Comparison of ENCODE assay signal across 8 mouse cellular contexts in genomic region chr7:113295077-113295890, GRCm38 (mm10).
DNase-seq lines count a peak whose midpoint lies in the region; ATAC-seq and TF ChIP-seq lines count a peak whose summit lies in the region.

No protein-coding gene starts in this region.

- no peak overlapping the region for H3K9ac ChIP-seq in forebrain, postnatal 0 days

- peak; percentile 53; the same call in 1 of the 2 replicates for ATAC-seq in forebrain, postnatal 0 days

- H3K27me3 ChIP-seq in forebrain, postnatal 0 days (ENCODE audit: insufficient read depth, low read length), result no peaks in the 10 kb centered on the region
- H3K27me3 ChIP-seq in midbrain, embryonic 10.5 days (ENCODE audit: low read depth, poor library complexity, severe bottlenecking), result no peaks in the 10 kb centered on the region

- H3K4me1 ChIP-seq in forebrain, postnatal 0 days (ENCODE audit: insufficient read depth), result no peaks in the 10 kb centered on the region
- peaks cover 30% of the 10 kb centered on the region for H3K4me1 ChIP-seq in midbrain, embryonic 10.5 days

- no peak overlapping the region for H3K4me2 ChIP-seq in forebrain, postnatal 0 days (ENCODE audit: low read depth)

- WGBS in forebrain, postnatal 0 days, result 44% methylated on average over 17 of the region's 17 CpGs
- 44% methylated on average over 17 of the region's 17 CpGs for WGBS in midbrain, embryonic 10.5 days

- no peaks in the 10 kb centered on the region for H3K9me3 ChIP-seq in forebrain, postnatal 0 days (ENCODE audit: low read length)
- no peaks in the 10 kb centered on the region for H3K9me3 ChIP-seq in midbrain, embryonic 10.5 days (replicated peaks)

- no peak overlapping the region; the same call in 1 of the 2 replicates for H3K27ac ChIP-seq in forebrain, postnatal 0 days (ENCODE audit: low read depth, low read length)
- H3K27ac ChIP-seq in midbrain, embryonic 10.5 days (replicated peaks), result peak overlapping the region; percentile 69

- TF ChIP-seq CTCF in forebrain, postnatal 0 days (IDR thresholded peaks at IDR 0.05; ENCODE audit: low read depth), result no peak

- H3K36me3 ChIP-seq in forebrain, postnatal 0 days (ENCODE audit: insufficient read depth), result peaks cover 21% of the 10 kb centered on the region
- H3K36me3 ChIP-seq in midbrain, embryonic 10.5 days, result peaks cover 7% of the 10 kb centered on the region

- DNase-seq in adrenal gland, postnatal 14 days, result peak; percentile 40
- DNase-seq in adrenal gland, adult 18-20 months (ENCODE audit: low spot score in 2 of 2), result no peak
- peak; percentile 79 for DNase-seq in ES-CJ7 (ENCODE audit: low read depth, low spot score)
- no peak for DNase-seq in forebrain, postnatal 0 days
- DNase-seq in midbrain, embryonic 10.5 days (ENCODE audit: low spot score), result peak; percentile 62
- peak; percentile 32 to 66 for DNase-seq in thymus, postnatal 36 days
- DNase-seq in adrenal gland, postnatal 36 days, result no peak
- no peak for DNase-seq in cerebellum, adult 9-11 months

- H3K4me3 ChIP-seq in forebrain, postnatal 0 days (ENCODE audit: low read depth, low read length), result no peak overlapping the region
- H3K4me3 ChIP-seq in midbrain, embryonic 10.5 days, result no peak overlapping the region

Comparison
In these comparisons a context has a peak if more than half of its experiments do, and no peak if none do; other contexts are left out.
1. DNase-seq: peak in adrenal gland, postnatal 14 days (single experiment), ES-CJ7 (single experiment), midbrain, embryonic 10.5 days (single experiment) and thymus, postnatal 36 days (2 of 2); none in adrenal gland, adult 18-20 months (0 of 2), forebrain, postnatal 0 days (single experiment), adrenal gland, postnatal 36 days (0 of 2) and cerebellum, adult 9-11 months (single experiment).